Comparison of ENCODE assay signal across 11 mouse cellular contexts in the genomic region with DNA sequence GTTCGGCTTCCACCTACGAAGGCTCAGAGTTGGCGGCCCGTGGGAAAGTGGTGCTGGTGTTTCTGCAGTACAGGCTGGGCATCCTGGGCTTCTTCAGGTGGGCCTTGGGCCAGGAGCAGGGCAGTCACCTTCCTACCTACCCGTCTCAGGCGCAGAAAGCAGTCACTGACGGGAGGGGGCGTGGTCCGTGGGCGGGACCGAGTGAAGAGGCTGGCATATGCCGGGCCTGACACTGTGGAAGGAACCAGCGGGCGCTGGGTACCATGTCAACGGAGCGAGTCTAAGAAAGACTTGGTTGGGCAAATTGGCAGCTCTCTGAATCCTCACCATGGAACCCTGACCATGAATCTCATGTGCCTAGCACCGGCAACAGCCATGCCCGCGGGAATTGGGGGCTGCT. TPM values are rescaled to one million over a fixed set of nuclear protein-coding genes. Genes with fewer than 3 reads are reported as not detected.
DNase-seq lines count a peak whose midpoint lies in the region; ATAC-seq and TF ChIP-seq lines count a peak whose summit lies in the region.
"Had no signal": no experiment of that assay in that cellular context is flagged by ENCODE, and none has a peak within 500 bp of the region (broad histone marks: within the 10 kb centered on the region; RNA-seq: fewer than 3 reads in every experiment).

No protein-coding gene starts in this region.

- DNase-seq in hindbrain, embryonic 11.5 days (ENCODE audit: low spot score) = no peak
- no peak for DNase-seq in ES-E14 (ENCODE audit: low read depth, low spot score)
- no peak for DNase-seq in embryonic facial prominence, embryonic 14.5 days (ENCODE audit: low spot score)
- no peak for DNase-seq in cerebellum, postnatal 4 days (ENCODE audit: low spot score in 2 of 2)
- no peak for DNase-seq in urinary bladder, adult 2 months (ENCODE audit: low spot score)
- DNase-seq: cerebellum, postnatal 25 days; gastrocnemius, adult 2 months had no signal

- no peaks in the 10 kb centered on the region for H3K4me1 ChIP-seq in hindbrain, embryonic 12.5 days
- no peaks in the 10 kb centered on the region for H3K4me1 ChIP-seq in hindbrain, embryonic 11.5 days (replicated peaks; ENCODE audit: control insufficient read depth, insufficient read depth, low read length)
- H3K4me1 ChIP-seq in ES-E14 (ENCODE audit: control insufficient read depth in 2 of 2, insufficient read depth in 2 of 2, low read length in 2 of 2, poor library complexity in 1 of 2) = no peaks in the 10 kb centered on the region
- H3K4me1 ChIP-seq in embryonic facial prominence, embryonic 14.5 days (ENCODE audit: control insufficient read depth, insufficient read depth, low read length) = no peaks in the 10 kb centered on the region
- no peaks in the 10 kb centered on the region for H3K4me1 ChIP-seq in liver, embryonic 16.5 days (ENCODE audit: control insufficient read depth, low read depth, low read length)

- H3K4me3 ChIP-seq in hindbrain, embryonic 12.5 days = no peak overlapping the region
- H3K4me3 ChIP-seq in hindbrain, embryonic 11.5 days (ENCODE audit: low read depth, low read length) = no peak overlapping the region
- H3K4me3 ChIP-seq in ES-E14 (ENCODE audit: insufficient read depth in 1 of 2, low read depth in 1 of 2, low read length in 2 of 2, poor library complexity in 1 of 2, severe bottlenecking in 1 of 2) = peak overlapping the region; percentile 31 to 39; a peak in 3 of 4 replicates
- no peak overlapping the region for H3K4me3 ChIP-seq in embryonic facial prominence, embryonic 14.5 days (ENCODE audit: low read depth, low read length)
- no peak overlapping the region for H3K4me3 ChIP-seq in liver, embryonic 16.5 days (ENCODE audit: low read depth, low read length)
- H3K4me3 ChIP-seq: gastrocnemius, adult 2 months had no signal

- no peak overlapping the region for H3K9ac ChIP-seq in hindbrain, embryonic 12.5 days
- no peak overlapping the region for H3K9ac ChIP-seq in hindbrain, embryonic 11.5 days (ENCODE audit: low read depth, low read length)
- H3K9ac ChIP-seq in ES-E14 (ENCODE audit: insufficient read depth, low read depth, low read length, poor library complexity, severe bottlenecking) = no peak overlapping the region
- no peak overlapping the region for H3K9ac ChIP-seq in embryonic facial prominence, embryonic 14.5 days (ENCODE audit: low read depth, low read length)
- H3K9ac ChIP-seq in liver, embryonic 16.5 days (ENCODE audit: low read depth, low read length) = no peak overlapping the region

- no peak for ATAC-seq in hindbrain, embryonic 12.5 days (ENCODE audit: low FRiP score)
- no peak for ATAC-seq in hindbrain, embryonic 11.5 days (ENCODE audit: low FRiP score)
- ATAC-seq in embryonic facial prominence, embryonic 14.5 days (ENCODE audit: low read depth) = no peak
- ATAC-seq in liver, embryonic 16.5 days (ENCODE audit: low read depth) = no peak

- in situ Hi-C loops in ES-E14 (cut with MboI; ENCODE audit: low sequenced_read_pairs in 2 of 2, unreplicated experiment in 2 of 2) = no loop called here

- peak overlapping the region; percentile 21; the same call in 1 of the 2 replicates for H3K4me2 ChIP-seq in hindbrain, embryonic 12.5 days (replicated peaks)
- no peak overlapping the region for H3K4me2 ChIP-seq in hindbrain, embryonic 11.5 days (replicated peaks; ENCODE audit: low read depth, low read length)
- H3K4me2 ChIP-seq in embryonic facial prominence, embryonic 14.5 days (ENCODE audit: low read depth, low read length) = peak overlapping the region; percentile 29; the same call in 1 of the 2 replicates
- 0 out of 2 replicates have a peak overlapping the region, but pooled peaks have one; percentile 13 for H3K4me2 ChIP-seq in liver, embryonic 16.5 days (ENCODE audit: low read depth, low read length)

- H3K9me3 ChIP-seq in hindbrain, embryonic 12.5 days (replicated peaks) = no peaks in the 10 kb centered on the region
- H3K9me3 ChIP-seq in hindbrain, embryonic 11.5 days (ENCODE audit: control insufficient read depth, low read length) = no peaks in the 10 kb centered on the region
- no peaks in the 10 kb centered on the region for H3K9me3 ChIP-seq in ES-E14 (ENCODE audit: control insufficient read depth, insufficient read depth, low read depth, low read length)
- H3K9me3 ChIP-seq in embryonic facial prominence, embryonic 14.5 days (ENCODE audit: control insufficient read depth, low read length) = no peaks in the 10 kb centered on the region
- H3K9me3 ChIP-seq in liver, embryonic 16.5 days (replicated peaks; ENCODE audit: control insufficient read depth, low read length) = no peaks in the 10 kb centered on the region

- H3K36me3 ChIP-seq in hindbrain, embryonic 12.5 days = no peaks in the 10 kb centered on the region
- H3K36me3 ChIP-seq in hindbrain, embryonic 11.5 days (ENCODE audit: control insufficient read depth, insufficient read depth, low read length) = no peaks in the 10 kb centered on the region
- H3K36me3 ChIP-seq in ES-E14 (ENCODE audit: control insufficient read depth, insufficient read depth, low read length, poor library complexity, severe bottlenecking) = no peaks in the 10 kb centered on the region
- H3K36me3 ChIP-seq in embryonic facial prominence, embryonic 14.5 days (ENCODE audit: control insufficient read depth, insufficient read depth, low read length) = no peaks in the 10 kb centered on the region
- H3K36me3 ChIP-seq in liver, embryonic 16.5 days (ENCODE audit: control insufficient read depth, insufficient read depth) = no peaks in the 10 kb centered on the region

- peaks cover 4% of the 10 kb centered on the region; the same call in 1 of the 2 replicates for H3K27me3 ChIP-seq in hindbrain, embryonic 12.5 days
- H3K27me3 ChIP-seq in hindbrain, embryonic 11.5 days (ENCODE audit: control insufficient read depth, insufficient read depth, low read length) = no peaks in the 10 kb centered on the region
- H3K27me3 ChIP-seq in embryonic facial prominence, embryonic 14.5 days (replicated peaks; ENCODE audit: control insufficient read depth, insufficient read depth, low read length) = no peaks in the 10 kb centered on the region
- H3K27me3 ChIP-seq in liver, embryonic 16.5 days (ENCODE audit: control insufficient read depth, insufficient read depth, low read depth, low read length) = no peaks in the 10 kb centered on the region

- 32% methylated on average over 19 of the region's 19 CpGs for WGBS in hindbrain, embryonic 12.5 days
- 34% methylated on average over 19 of the region's 19 CpGs for WGBS in hindbrain, embryonic 11.5 days
- 35% methylated on average over 19 of the region's 19 CpGs for WGBS in embryonic facial prominence, embryonic 14.5 days
- 31% methylated on average over 19 of the region's 19 CpGs for WGBS in liver, embryonic 16.5 days (ENCODE audit: insufficient replicate concordance)

- no peak overlapping the region for H3K27ac ChIP-seq in hindbrain, embryonic 12.5 days
- H3K27ac ChIP-seq in hindbrain, embryonic 11.5 days (ENCODE audit: low read depth, low read length) = no peak overlapping the region
- no peak overlapping the region for H3K27ac ChIP-seq in ES-E14 (ENCODE audit: insufficient read depth, low read depth, low read length, poor library complexity, severe bottlenecking)
- H3K27ac ChIP-seq in embryonic facial prominence, embryonic 14.5 days (replicated peaks; ENCODE audit: low read depth, low read length) = no peak overlapping the region
- H3K27ac ChIP-seq in liver, embryonic 16.5 days (ENCODE audit: low read length) = no peak overlapping the region
- H3K27ac ChIP-seq: gastrocnemius, adult 2 months had no signal

TF ChIP-seq in ES-E14, 5 proteins besides CTCF, POLR2A, EP300 and RAD21:
- no peak for TF ChIP-seq CHD2 (IDR thresholded peaks at IDR 0.05; ENCODE audit: low read depth, low read length)
- TF ChIP-seq ZNF384 (IDR thresholded peaks at IDR 0.05; ENCODE audit: low read depth, low read length) = no peak
- no peak for TF ChIP-seq MAFK (IDR thresholded peaks at IDR 0.05; ENCODE audit: insufficient read depth, low read depth, low read length)
TF ChIP-seq in ES-E14: peak in this region for 0.

RNA-seq across cellular contexts. Expression of a gene that starts 10.8 kb away (rescaled TPM):
- polyA plus RNA-seq in hindbrain, embryonic 12.5 days (2016; fragmentation: Nextera tagmentation; extraction: Ambion mirVana) = not detected in 2 replicates
- not detected in 2 replicates for polyA plus RNA-seq in hindbrain, embryonic 11.5 days (2014; fragmentation: Nextera tagmentation; extraction: Ambion mirVana)
- not detected in 2 replicates for total RNA-seq in ES-E14 (2012; rRNA removed)
- not detected in 2 replicates for polyA plus RNA-seq in embryonic facial prominence, embryonic 14.5 days (2014; fragmentation: Nextera tagmentation; extraction: Ambion mirVana)
- not detected in 2 replicates for polyA plus RNA-seq in liver, embryonic 16.5 days (2015; fragmentation: Nextera tagmentation; extraction: Ambion mirVana)
- polyA plus RNA-seq in urinary bladder, adult 2 months (2012; rRNA removed) = not detected in 2 replicates
- total RNA-seq: gastrocnemius, adult 2 months had no signal
- polyA plus RNA-seq: large intestine, adult 2 months; small intestine, adult 2 months had no signal

RNA-seq across cellular contexts. Expression of a gene that starts 28.1 kb away (rescaled TPM):
- 66.2 and 72.5 TPM in 2 replicates for polyA plus RNA-seq in hindbrain, embryonic 12.5 days (2016; fragmentation: Nextera tagmentation; extraction: Ambion mirVana)
- 65.1 and 69.0 TPM in 2 replicates for polyA plus RNA-seq in hindbrain, embryonic 11.5 days (2014; fragmentation: Nextera tagmentation; extraction: Ambion mirVana)
- total RNA-seq in ES-E14 (2012; rRNA removed) = 36.2 and 47.0 TPM in 2 replicates
- polyA plus RNA-seq in embryonic facial prominence, embryonic 14.5 days (2014; fragmentation: Nextera tagmentation; extraction: Ambion mirVana) = 104 and 112 TPM in 2 replicates
- 6.6 and 7.5 TPM in 2 replicates for polyA plus RNA-seq in liver, embryonic 16.5 days (2015; fragmentation: Nextera tagmentation; extraction: Ambion mirVana)
- polyA plus RNA-seq in urinary bladder, adult 2 months (2012; rRNA removed) = 28.0 and 30.1 TPM in 2 replicates

RNA-seq across cellular contexts. Expression of a gene that starts 58.8 kb away (rescaled TPM):
- not detected in 2 replicates for polyA plus RNA-seq in hindbrain, embryonic 12.5 days (2016; fragmentation: Nextera tagmentation; extraction: Ambion mirVana)
- not detected in 2 replicates for polyA plus RNA-seq in hindbrain, embryonic 11.5 days (2014; fragmentation: Nextera tagmentation; extraction: Ambion mirVana)
- not detected in 2 replicates for total RNA-seq in ES-E14 (2012; rRNA removed)
- polyA plus RNA-seq in embryonic facial prominence, embryonic 14.5 days (2014; fragmentation: Nextera tagmentation; extraction: Ambion mirVana) = not detected in 2 replicates
- polyA plus RNA-seq in liver, embryonic 16.5 days (2015; fragmentation: Nextera tagmentation; extraction: Ambion mirVana) = not detected in 2 replicates
- polyA plus RNA-seq in urinary bladder, adult 2 months (2012; rRNA removed) = not detected in 2 replicates
- total RNA-seq: gastrocnemius, adult 2 months had no signal
- polyA plus RNA-seq: large intestine, adult 2 months had no signal

Comparison
In these comparisons a context has a peak if more than half of its experiments do, and no peak if none do; other contexts are left out.
1. H3K4me3 ChIP-seq: peak in ES-E14 (2 of 2); none in hindbrain, embryonic 12.5 days (single experiment), hindbrain, embryonic 11.5 days (single experiment), embryonic facial prominence, embryonic 14.5 days (single experiment) and liver, embryonic 16.5 days (single experiment).